Mouse (Mus musculus): ENCODE results near the gene Actr5. TPM values are rescaled to one million over a fixed set of nuclear protein-coding genes. Genes with fewer than 3 reads are reported as not detected.

Gene Actr5
- polyA plus RNA-seq, 1 experiment from 2014 or later: 13.9 TPM

- Histone ChIP-seq H3K27ac (replicated peaks; ENCODE audit: low read depth, low read length) (0 out of 2 replicates have a peak overlapping the region, but pooled peaks have one; percentile 20), H3K4me2 (ENCODE audit: low read length) (no peak overlapping the region), H3K9ac (replicated peaks; ENCODE audit: low read length) (no peak overlapping the region), H3K36me3 (ENCODE audit: control insufficient read depth, insufficient read depth, low read length) (no peaks in the 10 kb centered on the region), H3K27me3 (ENCODE audit: control insufficient read depth, insufficient read depth, low read length) (no peaks in the 10 kb centered on the region), H3K4me1 (ENCODE audit: control insufficient read depth, insufficient read depth, low read length) (peaks cover 30% of the 10 kb centered on the region), H3K4me3 (replicated peaks; ENCODE audit: low read depth, low read length) (no peak overlapping the region), H3K9me3 (ENCODE audit: control insufficient read depth, low read length) (no peaks in the 10 kb centered on the region)
- ATAC-seq (ENCODE audit: low FRiP score, low TSS enrichment) (0 out of 2 replicates have a peak, but pooled peaks have one; percentile 17), DNase-seq (no peak)
- 60% methylated on average over 11 of the region's 11 CpGs for WGBS
Measured at GRCm38 (mm10) chr2:158682344-158683037, 57.8 kb downstream of the Actr5 start.

- Histone ChIP-seq H3K27me3 (ENCODE audit: control insufficient read depth, insufficient read depth, low read length) (no peaks in the 10 kb centered on the region), H3K36me3 (ENCODE audit: control insufficient read depth, insufficient read depth, low read length) (no peaks in the 10 kb centered on the region), H3K9ac (replicated peaks; ENCODE audit: low read length) (no peak overlapping the region), H3K27ac (replicated peaks; ENCODE audit: low read depth, low read length) (no peak overlapping the region), H3K4me1 (ENCODE audit: control insufficient read depth, insufficient read depth, low read length) (peaks cover 30% of the 10 kb centered on the region), H3K4me2 (ENCODE audit: low read length) (0 out of 2 replicates have a peak overlapping the region, but pooled peaks have one; percentile 0), H3K4me3 (replicated peaks; ENCODE audit: low read depth, low read length) (no peak overlapping the region), H3K9me3 (ENCODE audit: control insufficient read depth, low read length) (no peaks in the 10 kb centered on the region)
- WGBS: 14% methylated on average over 4 of the region's 4 CpGs
- DNase-seq (peak; percentile 68), ATAC-seq (ENCODE audit: low FRiP score, low TSS enrichment) (peak; percentile 31; the same call in 1 of the 2 replicates)
Measured at GRCm38 (mm10) chr2:158683038-158683413, 58.3 kb downstream of the Actr5 start.

GRCm38 (mm10) chr2:158684247-158684843 lies 59.7 kb downstream of the Actr5 start:
- no peak for ATAC-seq (ENCODE audit: low FRiP score, low TSS enrichment)
- H3K36me3 ChIP-seq (ENCODE audit: control insufficient read depth, insufficient read depth, low read length): no peaks in the 10 kb centered on the region
- no peaks in the 10 kb centered on the region for H3K9me3 ChIP-seq (ENCODE audit: control insufficient read depth, low read length)
- no peak for DNase-seq
- no peaks in the 10 kb centered on the region for H3K27me3 ChIP-seq (ENCODE audit: control insufficient read depth, insufficient read depth, low read length)
- H3K4me1 ChIP-seq (ENCODE audit: control insufficient read depth, insufficient read depth, low read length): peaks cover 30% of the 10 kb centered on the region
- H3K4me2 ChIP-seq (ENCODE audit: low read length): no peak overlapping the region
- 60% methylated on average over 9 of the region's 9 CpGs for WGBS
- H3K9ac ChIP-seq (replicated peaks; ENCODE audit: low read length): no peak overlapping the region
- H3K4me3 ChIP-seq (replicated peaks; ENCODE audit: low read depth, low read length): no peak overlapping the region
- H3K27ac ChIP-seq (replicated peaks; ENCODE audit: low read depth, low read length): peak overlapping the region; percentile 26; the same call in 1 of the 2 replicates

GRCm38 (mm10) chr2:158684910-158685309 lies 60.2 kb downstream of the Actr5 start:
- Histone ChIP-seq H3K4me2 (ENCODE audit: low read length) (no peak overlapping the region), H3K27me3 (ENCODE audit: control insufficient read depth, insufficient read depth, low read length) (no peaks in the 10 kb centered on the region), H3K9ac (replicated peaks; ENCODE audit: low read length) (no peak overlapping the region), H3K4me1 (ENCODE audit: control insufficient read depth, insufficient read depth, low read length) (peaks cover 33% of the 10 kb centered on the region), H3K36me3 (ENCODE audit: control insufficient read depth, insufficient read depth, low read length) (no peaks in the 10 kb centered on the region), H3K4me3 (replicated peaks; ENCODE audit: low read depth, low read length) (no peak overlapping the region), H3K9me3 (ENCODE audit: control insufficient read depth, low read length) (no peaks in the 10 kb centered on the region), H3K27ac (replicated peaks; ENCODE audit: low read depth, low read length) (0 out of 2 replicates have a peak overlapping the region, but pooled peaks have one; percentile 26)
- ATAC-seq (ENCODE audit: low FRiP score, low TSS enrichment) (no peak), DNase-seq (no peak)
- WGBS: 91% methylated on average over 3 of the region's 3 CpGs

GRCm38 (mm10) chr2:158686394-158686793 lies 61.7 kb downstream of the Actr5 start:
- no peak for ATAC-seq (ENCODE audit: low FRiP score, low TSS enrichment)
- WGBS: 72% methylated on average over 2 of the region's 2 CpGs
- Histone ChIP-seq H3K9me3 (ENCODE audit: control insufficient read depth, low read length) (no peaks in the 10 kb centered on the region), H3K4me3 (replicated peaks; ENCODE audit: low read depth, low read length) (no peak overlapping the region), H3K4me2 (ENCODE audit: low read length) (no peak overlapping the region), H3K9ac (replicated peaks; ENCODE audit: low read length) (no peak overlapping the region), H3K36me3 (ENCODE audit: control insufficient read depth, insufficient read depth, low read length) (no peaks in the 10 kb centered on the region), H3K27me3 (ENCODE audit: control insufficient read depth, insufficient read depth, low read length) (no peaks in the 10 kb centered on the region), H3K4me1 (ENCODE audit: control insufficient read depth, insufficient read depth, low read length) (peaks cover 24% of the 10 kb centered on the region), H3K27ac (replicated peaks; ENCODE audit: low read depth, low read length) (no peak overlapping the region)
- no peak for DNase-seq

GRCm38 (mm10) chr2:158687804-158688241 lies 63.1 kb downstream of the Actr5 start:
- DNase-seq (no peak), ATAC-seq (ENCODE audit: low FRiP score, low TSS enrichment) (no peak)
- no peak overlapping the region for H3K4me2 ChIP-seq (ENCODE audit: low read length)
- peaks cover 13% of the 10 kb centered on the region for H3K4me1 ChIP-seq (ENCODE audit: control insufficient read depth, insufficient read depth, low read length)
- 57% methylated on average over 25 of the region's 25 CpGs for WGBS
- H3K27ac ChIP-seq (replicated peaks; ENCODE audit: low read depth, low read length): no peak overlapping the region
- H3K9me3 ChIP-seq (ENCODE audit: control insufficient read depth, low read length): no peaks in the 10 kb centered on the region
- no peaks in the 10 kb centered on the region for H3K27me3 ChIP-seq (ENCODE audit: control insufficient read depth, insufficient read depth, low read length)
- no peak overlapping the region for H3K9ac ChIP-seq (replicated peaks; ENCODE audit: low read length)
- no peaks in the 10 kb centered on the region for H3K36me3 ChIP-seq (ENCODE audit: control insufficient read depth, insufficient read depth, low read length)
- no peak overlapping the region for H3K4me3 ChIP-seq (replicated peaks; ENCODE audit: low read depth, low read length)

MicroRNAs encoded within 50 kb of the gene (microRNA counts, 519-probe panel; counts per million panel counts)
- microRNA mmu-miR-3474: not detected

Small RNAs within 50 kb of the gene (microRNA-seq; reads per million reads assigned to microRNA genes)
- 3.2 reads per million, percentile 21 among the genes with 10 or more reads in this experiment for gene Mir3474

Other genes with a start within 250 kb of the Actr5 start
- gene Snhg11, start 249.2 kb upstream of the Actr5 start, polyA plus RNA-seq (2014; fragmentation: Nextera tagmentation; extraction: Ambion mirVana): 225 and 337 TPM in 2 replicates
- gene Ralgapb, start 215.0 kb upstream of the Actr5 start, polyA plus RNA-seq (2014; fragmentation: Nextera tagmentation; extraction: Ambion mirVana): 31.4 and 32.6 TPM in 2 replicates
- gene Adig, start 122.3 kb upstream of the Actr5 start, polyA plus RNA-seq (2014; fragmentation: Nextera tagmentation; extraction: Ambion mirVana): not detected in 2 replicates
- 0.57 and 0.87 TPM in 2 replicates for gene Arhgap40, start 112.1 kb upstream of the Actr5 start, polyA plus RNA-seq (2014; fragmentation: Nextera tagmentation; extraction: Ambion mirVana)
- gene Slc32a1, start 14.1 kb upstream of the Actr5 start, polyA plus RNA-seq (2014; fragmentation: Nextera tagmentation; extraction: Ambion mirVana): 7.6 and 8.6 TPM in 2 replicates
- gene Ppp1r16b, start 40.5 kb downstream of the Actr5 start, polyA plus RNA-seq (2014; fragmentation: Nextera tagmentation; extraction: Ambion mirVana): 16.1 and 21.0 TPM in 2 replicates
- 5.8 and 11.7 TPM in 2 replicates for gene Fam83d, start 143.2 kb downstream of the Actr5 start, polyA plus RNA-seq (2014; fragmentation: Nextera tagmentation; extraction: Ambion mirVana)
- 15.0 and 15.5 TPM in 2 replicates for gene Dhx35, start 169.9 kb downstream of the Actr5 start, polyA plus RNA-seq (2014; fragmentation: Nextera tagmentation; extraction: Ambion mirVana)

Measured in midbrain, embryonic 14.5 days (tissue).